Mouse (Mus musculus): ENCODE measurements around the gene Kdm6b.

Kdm6b gene

DNA sequence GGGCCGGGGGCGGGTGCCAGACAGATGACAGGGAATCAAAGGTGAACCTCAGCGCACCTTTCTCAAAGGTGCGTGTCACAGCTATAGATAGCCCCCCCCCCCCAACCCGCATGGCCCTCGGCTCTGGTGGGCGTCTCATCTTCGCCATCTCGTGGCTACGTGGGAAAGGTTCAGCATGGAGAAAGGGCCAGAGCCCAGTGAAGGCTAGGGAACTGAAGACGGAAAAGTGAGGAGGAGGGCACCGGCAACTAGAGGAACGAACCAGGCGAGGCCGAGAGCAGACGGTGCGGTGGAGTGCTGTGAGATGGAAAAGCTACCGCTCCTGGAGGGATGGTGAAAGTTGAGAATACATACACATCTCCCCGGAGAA, 6.0 kb upstream of the Kdm6b start:
- peak in 1 of 2 experiments; percentile 45 for DNase-seq (ENCODE audit: low spot score in 2 of 2)

DNA sequence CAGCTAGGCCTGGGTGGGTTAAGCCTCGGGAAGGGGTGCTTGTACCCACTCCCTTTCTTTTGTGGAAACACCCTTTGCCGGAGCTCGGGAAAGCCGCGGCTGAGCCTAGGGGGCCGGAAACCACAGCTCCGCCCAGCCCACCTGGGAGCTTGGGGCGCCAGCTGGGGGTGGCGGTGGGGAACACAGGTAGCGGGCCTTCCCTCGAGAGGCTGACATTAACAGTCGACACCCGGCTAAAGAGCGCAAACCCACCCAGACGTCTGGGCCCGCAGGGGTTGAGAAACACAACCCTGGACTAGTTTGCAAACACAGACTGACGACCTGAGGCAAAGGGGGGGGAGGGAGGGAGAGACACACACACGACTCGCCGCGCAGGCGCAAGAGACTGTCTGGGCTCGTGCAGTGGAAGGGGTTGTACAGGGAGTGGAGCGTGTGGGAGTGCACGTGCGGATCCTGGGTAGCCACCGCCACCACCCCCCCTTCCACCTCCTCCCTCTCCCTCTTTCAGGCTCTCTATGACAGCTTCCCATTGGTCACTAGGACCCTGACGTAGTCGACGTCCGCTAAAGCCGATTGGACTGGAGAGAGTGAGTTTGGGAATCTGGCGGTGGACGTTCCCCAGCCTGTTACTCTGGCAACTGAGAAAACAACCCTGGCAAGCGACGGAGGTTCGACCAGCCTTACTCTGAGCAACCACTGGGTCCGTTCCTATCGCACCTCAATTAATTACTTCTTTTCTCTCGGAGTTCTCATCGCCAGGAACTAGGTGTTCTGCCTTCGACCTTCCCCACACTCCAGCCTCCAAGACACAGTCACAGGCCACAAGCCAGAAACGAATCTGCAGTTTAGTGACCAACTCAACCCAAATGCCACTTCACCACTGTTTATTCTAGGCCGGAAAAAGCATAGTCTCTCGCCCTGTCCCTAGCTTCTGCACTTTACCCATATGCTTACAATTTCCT, 5.3 kb upstream of the Kdm6b start:
- peak; percentile 84 to 87 for DNase-seq (ENCODE audit: low spot score in 2 of 2)

DNA sequence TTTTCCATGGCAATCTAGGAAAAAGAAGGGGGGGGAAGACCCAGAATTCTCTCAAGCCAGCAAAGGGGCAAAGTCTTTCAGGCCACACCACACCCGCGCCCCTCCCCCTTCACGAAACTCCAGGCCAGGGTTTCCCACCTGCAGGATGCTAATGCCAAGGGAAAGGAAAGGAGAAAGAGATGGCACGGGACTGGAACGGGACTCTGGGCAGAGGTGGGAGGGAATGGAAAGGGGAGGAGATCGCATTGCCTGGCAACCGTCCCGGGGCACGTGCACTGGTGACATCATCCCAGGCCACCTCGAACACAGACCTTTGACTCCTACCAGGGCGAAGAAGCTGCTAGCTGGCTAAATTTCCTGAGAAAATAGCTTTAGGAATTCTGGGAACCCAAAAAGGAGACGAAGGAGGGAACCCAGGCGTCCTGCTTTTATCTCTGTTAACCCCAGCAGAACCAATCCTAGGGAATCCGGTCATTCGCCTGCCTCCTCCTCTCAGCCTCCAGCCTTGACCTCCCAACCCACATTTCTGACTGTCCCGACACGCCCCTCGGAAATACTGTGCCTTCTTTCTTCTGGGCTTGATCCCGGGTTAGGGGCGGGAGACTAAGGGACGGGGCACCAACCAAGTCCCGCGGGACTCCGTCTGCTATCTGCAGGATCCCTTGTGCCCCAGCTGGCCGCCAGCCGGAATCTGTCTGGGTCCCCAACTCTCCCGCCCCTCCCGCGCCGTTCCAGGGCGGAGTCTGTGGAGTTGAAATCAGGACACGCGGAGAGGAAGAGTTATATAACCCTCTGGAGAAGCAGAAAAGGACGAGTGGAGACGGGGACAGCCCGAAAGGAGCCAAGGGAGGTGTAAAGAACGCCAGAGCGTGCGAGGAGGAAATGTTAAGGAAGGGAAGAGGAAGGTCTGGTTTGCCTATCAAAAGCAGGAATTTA, 4.2 kb upstream of the Kdm6b start:
- DNase-seq (ENCODE audit: low spot score in 2 of 2), result peak; percentile 60 to 66

DNA sequence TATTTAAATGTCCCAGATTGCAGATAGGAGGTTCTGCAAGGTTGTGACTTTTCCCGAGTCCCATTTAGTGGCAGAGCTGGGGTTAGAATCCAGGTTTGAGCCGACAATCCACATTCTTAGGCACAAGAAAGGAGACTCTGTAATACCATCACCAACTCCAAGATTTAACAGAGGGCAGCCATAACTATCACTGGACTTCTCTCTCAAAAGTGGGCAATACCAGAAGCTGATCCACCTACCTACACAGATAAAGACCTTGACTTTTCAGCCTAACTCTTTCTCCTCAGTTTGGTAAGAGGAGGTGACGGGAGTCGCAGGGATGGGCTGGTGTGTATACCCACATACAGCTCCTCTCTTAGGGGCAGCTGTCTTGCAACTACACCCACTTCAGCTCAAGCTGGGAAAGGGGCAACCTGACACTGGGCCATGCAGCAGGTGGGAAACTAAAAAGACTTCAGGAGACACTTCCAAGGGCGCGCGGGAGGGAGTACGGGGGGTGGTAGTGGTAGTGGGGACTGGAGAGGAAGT, 3.5 kb upstream of the Kdm6b start:
- no peak for DNase-seq (ENCODE audit: low spot score in 2 of 2)

DNA sequence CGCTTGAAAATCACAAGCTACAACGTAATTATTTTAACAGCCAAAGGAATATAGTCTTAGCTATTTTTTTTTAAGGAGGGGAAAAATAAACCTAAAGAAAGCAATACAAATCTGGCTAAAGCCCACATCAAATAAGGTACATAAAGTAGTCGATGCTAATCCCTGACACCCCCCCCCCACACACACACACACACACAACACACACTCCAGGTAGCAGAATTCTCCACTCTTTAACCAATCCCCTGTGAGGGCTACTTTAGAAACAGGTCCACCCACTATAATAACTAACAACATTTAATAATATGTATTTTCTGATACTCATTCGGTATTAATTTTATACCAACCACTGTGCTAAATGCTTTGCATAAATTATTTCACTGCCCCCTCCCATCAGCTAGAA, 3.0 kb upstream of the Kdm6b start:
- no peak for DNase-seq (ENCODE audit: low spot score in 2 of 2)

DNA sequence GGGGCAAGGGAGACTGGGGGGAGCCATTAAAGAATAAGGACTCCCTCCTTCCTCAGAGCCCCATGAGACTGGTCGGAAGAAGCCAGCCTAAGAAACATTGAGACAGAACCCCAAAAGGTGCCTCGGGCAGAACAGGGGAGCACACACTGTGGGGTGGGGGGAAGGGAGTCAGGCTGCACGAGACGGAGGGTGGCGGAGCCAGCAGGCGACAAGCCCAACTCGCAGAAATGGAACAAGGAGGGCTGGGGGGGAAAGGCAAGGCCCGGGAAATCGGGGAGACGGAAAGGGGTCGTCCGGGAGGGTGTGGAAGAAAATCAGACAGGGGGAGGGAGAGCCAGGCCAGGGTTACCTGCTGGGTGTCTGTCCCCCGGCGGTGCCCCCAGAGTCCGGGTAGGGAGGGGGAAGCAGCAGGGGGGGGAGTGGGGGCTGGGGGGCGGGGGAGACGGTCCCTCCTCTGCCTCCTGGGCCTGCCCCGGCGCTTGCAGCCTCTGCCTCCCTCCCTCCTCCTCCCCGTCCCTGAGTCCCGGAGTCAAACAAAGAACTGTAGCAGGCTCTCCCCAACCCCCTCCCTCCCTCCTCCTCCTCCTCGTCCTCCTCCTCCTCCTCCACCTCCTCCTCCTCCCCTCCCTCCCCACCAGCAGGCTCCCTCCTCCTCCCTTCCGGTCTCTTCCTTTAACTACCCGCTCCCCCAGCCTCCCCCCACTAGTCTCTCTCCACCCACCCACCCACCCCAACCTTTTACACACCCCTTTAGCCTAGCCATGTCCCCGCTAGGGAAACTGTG, 2.4 kb upstream of the Kdm6b start:
- peak; percentile 67 to 75 for DNase-seq (ENCODE audit: low spot score in 2 of 2)

DNA sequence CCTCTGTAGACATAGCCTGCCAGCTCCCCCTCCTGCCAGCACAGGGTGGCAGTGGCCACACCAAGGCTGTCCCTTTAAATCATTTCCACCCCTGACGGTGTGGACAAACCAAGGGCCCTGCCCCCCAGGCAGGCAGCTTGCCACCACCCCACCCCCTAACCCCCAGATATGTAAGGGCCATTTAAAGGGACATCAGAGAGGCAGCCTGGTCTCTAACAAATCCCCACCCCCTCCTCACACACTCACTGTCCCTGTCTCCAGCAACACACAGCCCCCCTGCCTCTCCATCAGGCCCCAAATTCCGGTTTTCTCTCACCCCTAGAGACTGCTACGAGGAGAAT, 1.8 kb upstream of the Kdm6b start:
- no peak for DNase-seq (ENCODE audit: low spot score in 2 of 2)

DNA sequence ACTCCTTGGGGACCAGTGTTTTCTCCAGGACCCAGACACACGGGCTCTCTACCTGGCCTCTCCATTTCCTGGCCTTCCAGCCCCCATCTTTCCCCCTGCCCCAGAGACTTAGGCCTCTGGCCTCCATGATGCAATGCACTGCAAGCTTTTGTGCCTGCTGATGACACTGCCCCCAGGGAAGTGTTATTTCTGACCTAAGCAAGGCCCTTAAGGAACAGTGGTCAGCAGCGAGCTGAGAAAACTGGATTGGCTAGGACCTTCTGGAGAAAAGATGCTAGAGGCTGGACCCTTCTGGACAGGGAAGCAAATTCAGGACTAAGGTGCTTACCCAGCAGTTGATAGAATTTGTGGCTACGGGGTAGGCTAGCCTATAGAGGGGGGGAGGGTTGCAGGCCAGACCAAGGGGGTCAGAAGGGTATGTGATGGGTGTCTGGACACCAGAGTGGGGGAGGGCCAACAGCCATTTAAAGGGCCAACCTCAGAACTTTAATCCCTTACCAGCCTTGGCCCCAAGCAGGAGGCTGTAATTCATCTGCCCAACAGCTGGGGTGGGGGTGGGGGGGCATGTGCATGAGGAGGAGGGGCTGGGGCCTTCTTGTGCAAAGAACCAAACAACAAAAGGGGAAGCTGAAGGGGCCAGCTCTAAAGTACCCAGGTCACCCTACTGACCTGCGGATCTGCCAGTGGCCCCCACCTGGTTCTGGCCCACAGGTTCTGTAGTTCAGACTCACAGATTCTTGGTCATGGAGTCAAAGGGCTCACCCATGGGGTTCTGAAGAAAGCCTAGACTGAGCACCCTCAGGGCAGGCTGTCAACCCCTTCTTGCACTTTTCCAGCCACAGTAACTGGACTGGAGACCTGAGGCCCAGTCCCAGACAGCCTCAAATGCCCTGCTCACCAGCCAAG, 1.2 kb upstream of the Kdm6b start:
- peak in 1 of 2 experiments; percentile 20 for DNase-seq (ENCODE audit: low spot score in 2 of 2)

DNA sequence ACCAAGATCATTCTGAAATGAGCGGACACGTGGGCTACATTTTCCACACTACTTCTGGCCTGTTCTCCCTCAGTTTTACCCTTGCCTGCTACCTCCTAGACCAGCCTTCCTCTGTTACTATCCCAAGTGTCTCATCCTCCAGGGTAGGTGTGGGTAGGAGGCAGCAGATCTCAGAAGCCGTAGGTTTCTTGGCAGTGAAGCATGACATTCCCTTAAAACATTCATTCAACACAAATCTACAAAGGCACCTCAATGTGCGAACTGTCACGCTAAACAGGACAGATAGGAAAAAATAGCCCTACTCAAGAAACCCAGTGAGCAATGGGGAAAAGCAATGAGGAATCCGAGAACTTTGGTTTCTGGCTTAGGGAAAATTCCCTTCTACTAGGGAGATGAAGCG, 927 bp downstream of the Kdm6b start:
- no peak for DNase-seq (ENCODE audit: low spot score in 2 of 2)

DNA sequence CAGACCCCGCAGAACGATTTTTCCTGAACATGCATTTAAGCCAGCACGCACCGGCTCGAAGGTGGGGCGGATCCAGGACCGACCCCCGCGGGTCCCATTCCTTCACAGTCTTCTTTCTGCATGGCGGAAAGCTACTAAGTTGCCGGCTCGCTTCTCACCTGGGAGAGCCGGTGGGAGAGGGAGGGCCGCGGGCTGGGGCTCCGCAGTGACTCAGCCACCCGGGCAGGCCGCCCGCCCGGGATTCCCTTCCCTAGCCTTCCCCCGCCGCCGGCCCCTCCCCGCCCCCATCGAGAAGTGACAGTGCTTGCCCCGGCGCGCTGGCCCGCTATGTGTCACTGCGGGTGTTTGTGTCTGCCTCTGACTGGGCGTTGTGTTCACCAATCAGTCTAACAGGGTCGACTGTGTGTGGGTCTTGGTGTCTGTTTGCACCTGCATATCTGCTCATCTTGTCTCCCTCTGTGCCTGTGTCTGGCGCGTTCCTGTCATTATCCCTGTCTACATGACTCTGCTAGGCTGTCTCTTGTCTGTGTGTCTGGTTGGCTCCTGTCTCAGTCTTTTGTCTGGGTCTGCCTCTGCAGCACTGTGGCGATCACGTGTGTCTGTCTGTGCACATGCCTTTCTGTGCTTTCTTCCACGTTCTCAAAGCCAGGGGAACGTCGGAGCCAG, 1.8 kb downstream of the Kdm6b start:
- peak; percentile 56 to 57 for DNase-seq (ENCODE audit: low spot score in 2 of 2)

DNA sequence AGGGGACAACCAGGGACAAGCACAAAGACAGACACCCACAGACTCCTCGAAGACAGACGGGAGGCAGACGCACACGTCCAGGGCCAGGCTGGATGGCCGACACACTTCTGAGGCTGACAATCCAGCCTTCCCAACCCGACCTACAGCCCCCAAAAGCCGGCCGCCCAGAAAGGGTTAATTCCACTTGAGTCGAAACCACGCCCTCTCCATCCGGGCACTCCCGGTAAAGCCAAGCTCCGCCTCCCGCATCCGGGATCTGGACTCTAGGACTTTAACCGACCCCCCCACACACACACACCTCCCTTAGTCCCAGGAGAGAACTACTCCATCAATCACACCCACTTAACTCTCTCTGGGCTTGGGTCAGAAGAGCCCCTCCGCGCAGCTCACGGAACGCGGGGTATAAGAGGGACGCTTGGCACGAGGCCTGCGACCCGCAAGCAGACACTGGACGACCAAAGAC, 2.4 kb downstream of the Kdm6b start:
- DNase-seq (ENCODE audit: low spot score in 2 of 2), result peak; percentile 88 to 93

DNA sequence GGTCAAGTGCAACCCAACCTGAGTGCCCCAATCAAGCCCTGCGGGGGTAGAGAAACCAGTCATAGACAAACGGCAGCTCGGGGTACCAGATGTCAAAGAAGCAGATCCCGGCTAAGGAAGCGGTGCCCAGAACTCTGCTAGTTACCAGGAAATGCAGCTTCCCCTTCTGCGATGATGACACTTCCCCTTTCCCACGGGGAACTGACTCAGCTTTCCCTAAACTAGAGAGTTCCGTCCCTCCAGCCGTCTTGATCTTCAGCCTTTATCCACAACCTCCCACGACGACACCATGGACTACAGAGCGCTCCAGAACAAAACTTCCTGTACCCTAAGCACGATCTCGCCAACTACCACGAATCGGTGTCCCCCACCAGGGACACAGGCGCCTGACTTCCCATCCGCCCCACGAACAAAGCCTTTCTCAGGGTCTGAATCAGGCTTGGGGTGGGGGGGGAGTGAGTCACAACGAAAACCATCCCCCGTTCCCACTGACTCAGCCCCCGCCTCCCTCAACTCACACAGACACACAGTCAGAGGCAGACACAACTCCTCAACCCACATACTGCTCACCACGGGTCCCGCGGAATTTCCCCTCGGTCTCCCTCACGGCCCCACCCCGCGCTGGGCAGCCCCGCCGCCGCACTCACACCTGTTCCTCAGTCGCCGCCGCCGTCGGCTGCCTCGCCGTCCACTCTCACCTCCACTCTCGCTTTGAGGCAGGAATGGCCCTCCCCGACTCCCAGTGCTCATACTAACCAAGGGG, 3.0 kb downstream of the Kdm6b start:
- peak; percentile 60 to 66 for DNase-seq (ENCODE audit: low spot score in 2 of 2)

DNA sequence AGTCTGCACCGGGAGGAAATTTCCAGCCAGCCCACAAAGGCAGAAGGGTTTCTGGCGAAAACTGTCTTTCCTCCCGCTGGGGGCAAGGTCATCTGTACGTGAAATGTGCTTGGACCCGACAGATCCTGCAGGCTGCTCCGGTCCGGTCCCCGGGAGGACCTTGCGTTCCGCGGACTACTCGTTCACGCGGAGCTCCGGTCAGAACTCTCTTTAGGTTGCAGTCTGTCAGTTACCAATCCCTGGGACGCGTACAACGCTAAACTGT, 3.5 kb downstream of the Kdm6b start:
- DNase-seq (ENCODE audit: low spot score in 2 of 2), result no peak

DNA sequence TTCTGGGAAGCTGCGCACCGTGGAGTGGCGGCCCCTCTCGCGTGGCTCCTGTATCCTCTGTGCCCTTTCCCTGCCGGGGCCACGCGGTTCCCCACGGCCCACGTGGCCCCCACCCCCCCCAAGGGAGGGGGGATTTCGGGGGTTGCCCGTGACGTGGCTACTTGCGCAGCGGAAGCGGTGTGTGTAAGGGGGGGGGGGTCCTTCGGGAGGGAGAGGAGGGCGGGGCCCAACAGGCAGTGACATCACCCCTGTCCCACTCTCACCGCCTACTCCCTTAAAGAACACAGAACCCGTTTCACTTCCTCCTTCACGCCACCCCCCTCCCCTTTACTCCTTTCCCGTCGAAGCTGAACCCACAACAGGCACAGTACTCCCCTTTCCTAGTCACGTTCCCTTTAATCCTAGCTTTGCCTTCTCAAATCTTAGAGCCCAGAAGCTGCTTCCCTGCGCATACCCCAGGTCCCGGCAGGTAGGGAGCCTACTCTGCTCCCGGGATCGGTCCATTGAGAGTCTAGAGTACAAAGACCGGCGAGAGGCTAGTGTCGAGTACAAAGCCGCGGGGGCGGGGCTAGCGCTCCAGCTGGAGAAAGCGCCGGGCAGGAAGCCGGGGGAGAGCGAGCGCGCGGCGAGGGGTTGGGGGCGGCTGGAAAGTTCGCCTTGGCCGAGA, 4.0 kb downstream of the Kdm6b start:
- DNase-seq (ENCODE audit: low spot score in 2 of 2), result peak; percentile 88 to 89

DNA sequence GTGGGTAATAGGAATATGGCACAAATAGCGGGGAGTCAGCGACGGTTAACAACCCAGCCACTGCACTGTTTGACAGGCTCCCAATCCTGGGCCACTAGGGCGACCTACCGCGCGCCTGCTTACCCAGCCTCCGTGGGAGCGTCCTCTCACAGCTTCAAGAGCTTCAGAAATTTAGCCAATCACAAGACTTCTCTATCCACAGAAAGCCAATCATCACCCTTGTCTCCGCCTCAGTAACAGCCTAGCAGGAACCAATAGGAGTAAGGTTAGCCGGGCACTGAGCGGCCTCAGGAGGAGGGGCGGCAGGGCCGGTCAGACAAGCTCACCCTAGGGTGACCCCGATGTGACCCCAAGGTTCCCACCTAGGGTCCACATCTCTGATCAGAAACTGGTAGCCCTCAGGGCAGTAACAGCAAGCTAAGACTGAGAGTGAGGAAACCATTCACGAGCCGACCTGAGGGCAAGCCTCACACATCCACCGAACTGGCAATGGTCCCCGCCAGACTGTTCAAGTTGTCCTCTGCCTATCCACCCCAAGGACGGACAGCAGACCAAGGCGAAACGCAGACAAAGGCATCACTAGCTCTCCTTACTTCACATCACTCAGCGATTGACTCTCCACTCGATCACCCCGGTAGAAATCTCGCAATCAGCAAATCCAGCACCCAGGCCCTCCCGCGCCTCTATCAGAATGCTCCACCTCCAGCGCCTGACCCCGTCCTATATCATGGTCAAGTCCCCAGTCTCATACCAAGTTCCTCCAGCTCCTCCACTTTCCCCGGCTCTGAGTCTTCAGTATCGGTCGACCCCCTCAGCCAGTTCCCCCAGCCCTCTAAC, 4.7 kb downstream of the Kdm6b start:
- DNase-seq (ENCODE audit: low spot score in 2 of 2), result peak; percentile 73 to 74

DNA sequence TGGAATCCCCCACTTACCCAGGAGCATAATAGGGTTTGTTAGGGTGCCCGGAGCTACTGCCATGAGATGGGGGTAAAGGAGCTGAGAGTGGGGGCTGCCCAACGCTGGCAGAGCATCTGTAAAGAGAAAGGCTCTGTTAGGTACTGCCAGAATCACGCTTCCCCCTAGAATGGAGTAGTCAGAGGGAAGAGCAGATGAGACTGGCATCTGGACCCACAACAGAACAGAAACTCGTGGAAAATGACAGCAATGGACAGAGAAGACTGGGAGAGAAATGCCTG, 5.8 kb downstream of the Kdm6b start:
- no peak for DNase-seq (ENCODE audit: low spot score in 2 of 2)

DNA sequence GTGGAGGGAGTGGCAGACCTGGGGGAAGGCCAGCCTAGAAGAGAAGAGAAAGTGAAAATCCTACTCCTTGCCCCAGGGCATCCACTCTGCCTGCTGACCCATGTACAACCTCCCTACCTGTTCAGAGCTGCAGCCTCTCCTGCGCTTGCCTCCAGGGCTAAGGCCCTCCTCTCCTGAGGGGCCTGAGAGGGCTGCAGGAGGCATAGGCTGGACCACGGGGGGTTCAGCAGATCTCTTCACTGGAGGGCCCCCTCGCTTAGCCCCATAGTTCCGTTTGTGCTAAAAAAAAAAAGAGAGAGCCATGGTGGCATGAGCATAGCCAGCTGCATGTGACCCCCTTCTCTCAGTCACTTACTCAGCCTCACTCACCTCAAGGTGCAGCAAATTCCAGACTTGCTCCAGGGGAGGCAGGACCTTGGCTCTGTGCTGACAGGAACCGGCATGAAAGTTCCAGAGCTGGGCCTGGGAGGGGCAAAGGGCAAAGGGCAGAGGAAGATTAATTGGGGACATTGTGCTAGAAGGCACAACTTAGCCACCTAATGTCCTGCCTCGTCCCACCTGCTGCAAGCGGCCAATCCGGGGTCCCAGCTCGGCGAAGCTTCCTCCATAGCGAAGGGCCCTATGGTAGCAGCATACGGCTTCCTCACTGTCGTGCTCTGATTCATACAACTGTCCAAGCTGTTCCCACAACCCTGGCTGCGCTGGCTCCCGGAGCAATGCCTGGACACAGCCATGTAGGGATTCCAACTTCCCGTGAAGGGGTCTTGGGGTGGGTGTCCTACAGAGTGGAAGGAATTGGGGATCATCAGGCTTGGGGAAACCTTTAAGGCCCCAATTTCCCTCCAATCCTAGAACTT, 6.4 kb downstream of the Kdm6b start:
- DNase-seq (ENCODE audit: low spot score in 2 of 2), result peak in 1 of 2 experiments; percentile 9
